Mouse (Mus musculus) gastrocnemius, adult 18-20 months (tissue): ENCODE data around the gene Adpgk. TPM values are rescaled to one million over a fixed set of nuclear protein-coding genes. Genes with fewer than 3 reads are reported as not detected.

Experiments
- DNase-seq: peaks from one replicate; pipeline ENCODE4 v3.0.0; 2021; ENCODE audit warnings: low spot score
- long read RNA-seq, 2 experiments: library from polyadenylated mRNA; stranded (forward); transcript quantifications; one replicate each; pipeline ENCODE4 v2.0.0; 2021
- total RNA-seq, 2 experiments: library from RNA; stranded (reverse); gene quantifications; 2 replicates each; pipeline ENCODE4 v1.2.3; 2021

Gene Adpgk
- 1 to 10 TPM; 7.8 to 7.9 TPM for total RNA-seq
- long read RNA-seq, experiment 1, partial matches to known transcripts = 1 of 8 reads
- long read RNA-seq, experiment 1, other reads (novel, unspliced or antisense) = 2 of 8 reads
- long read RNA-seq, experiment 2, transcript Adpgk-201 (7 exons, 2,464 nt) = major isoform, 6 of 10 reads
- long read RNA-seq, experiment 2, partial matches to known transcripts = 0 of 10 reads
- long read RNA-seq, experiment 2, other reads (novel, unspliced or antisense) = 0 of 10 reads

GRCm38 (mm10) chr9:59290957-59291687, at the start of gene Adpgk:
Adpgk (plus strand) TSS chr9:59291558.
- peak; percentile 98 for DNase-seq

GRCm38 (mm10) chr9:59245181-59245580, 46.2 kb upstream of the Adpgk start:
- DNase-seq = no peak

- peak; percentile 86 for DNase-seq
These were observed 44.8 kb upstream of the Adpgk start for GRCm38 (mm10) chr9:59246456-59247029.

GRCm38 (mm10) chr9:59249359-59249758, 42.0 kb upstream of the Adpgk start:
- DNase-seq = no peak

GRCm38 (mm10) chr9:59250272-59250671, 41.1 kb upstream of the Adpgk start:
- no peak for DNase-seq

GRCm38 (mm10) chr9:59254716-59255421, 36.5 kb upstream of the Adpgk start:
- DNase-seq = peak; percentile 30

GRCm38 (mm10) chr9:59259806-59260454, 31.4 kb upstream of the Adpgk start:
- no peak for DNase-seq

- peak; percentile 26 for DNase-seq
These were observed 25.0 kb upstream of the Adpgk start for GRCm38 (mm10) chr9:59266332-59266731.

- DNase-seq = peak; percentile 68
These were observed 21.6 kb upstream of the Adpgk start for GRCm38 (mm10) chr9:59269728-59270127.

- DNase-seq = no peak
These were observed 20.3 kb upstream of the Adpgk start for GRCm38 (mm10) chr9:59271081-59271480.

GRCm38 (mm10) chr9:59271711-59272110, 19.6 kb upstream of the Adpgk start:
- DNase-seq = peak; percentile 21

- DNase-seq = no peak
These were observed 18.2 kb upstream of the Adpgk start for GRCm38 (mm10) chr9:59273199-59273598.

GRCm38 (mm10) chr9:59274846-59275455, 16.4 kb upstream of the Adpgk start:
- no peak for DNase-seq

- DNase-seq = peak; percentile 67
These were observed 13.2 kb upstream of the Adpgk start for GRCm38 (mm10) chr9:59278199-59278598.

GRCm38 (mm10) chr9:59278694-59279093, 12.7 kb upstream of the Adpgk start:
- DNase-seq = no peak

- no peak for DNase-seq
These were observed 10.5 kb upstream of the Adpgk start for GRCm38 (mm10) chr9:59280888-59281287.

- peak; percentile 78 for DNase-seq
These were observed 9.3 kb upstream of the Adpgk start for GRCm38 (mm10) chr9:59281871-59282682.

GRCm38 (mm10) chr9:59282683-59282986, 8.7 kb upstream of the Adpgk start:
- no peak for DNase-seq

- DNase-seq = no peak
These were observed 5.7 kb upstream of the Adpgk start for GRCm38 (mm10) chr9:59285614-59286013.

- no peak for DNase-seq
These were observed 3.3 kb upstream of the Adpgk start for GRCm38 (mm10) chr9:59288058-59288457.
